Mouse (Mus musculus) stomach, postnatal 0 days (tissue): ENCODE results near the gene Dnajc11.

ENCODE experiments used
- CTCF ChIP-seq: IDR thresholded peaks from 2 replicates; pipeline ENCODE4 v1.5.1; 2016; ENCODE audit warnings: antibody characterized with exemption, low read depth, mild to moderate bottlenecking, moderate library complexity
- EP300 ChIP-seq: optimal IDR thresholded peaks from 2 replicates; pipeline ENCODE3; 2016; ENCODE audit warnings: antibody characterized with exemption

- no peak for TF ChIP-seq CTCF
- TF ChIP-seq EP300: no peak
Measured at GRCm38 (mm10) chr4:151898600-151899245, 34.8 kb upstream of the Dnajc11 start.
